Mouse (Mus musculus) embryonic fibroblast, embryonic 13.5 days (primary cell): ENCODE results near the gene Atp5d.

ENCODE experiments used
- CTCF ChIP-seq: IDR thresholded peaks from 2 replicates; pipeline ENCODE4 v1.5.1; 2011; ENCODE audit warnings: mild to moderate bottlenecking, control low read depth, low read length, moderate library complexity, borderline replicate concordance; ENCODE audit not compliant: insufficient read depth
- POLR2A ChIP-seq: IDR thresholded peaks from 2 replicates; pipeline ENCODE4 v1.6.1; 2011; ENCODE audit warnings: low read depth, mild to moderate bottlenecking, control low read depth, low read length, moderate library complexity

GRCm38 (mm10) chr10:80190491-80191051, 52.1 kb downstream of the Atp5d start:
- TF ChIP-seq CTCF (no peak), POLR2A (no peak)
